Mouse (Mus musculus) heart, postnatal 0 days (tissue): ENCODE measurements at regions not wholly inside any gene's neighbourhood (a gene's known extent, or its start where the extent isn't known, plus 50 kb on each side); places are given as distances from the start of the nearest gene placed in this dataset.

Experiments
- CTCF ChIP-seq: IDR thresholded peaks from 2 replicates; pipeline ENCODE4 v1.5.1; 2016; ENCODE audit warnings: antibody characterized with exemption, control low read depth, low read depth
- EP300 ChIP-seq: IDR thresholded peaks from 2 replicates; pipeline ENCODE4 v1.6.1; 2016; ENCODE audit warnings: antibody characterized with exemption, low read depth

- no peak for TF ChIP-seq CTCF
- no peak for TF ChIP-seq EP300
Measured at GRCm38 (mm10) chr5:149818812-149819211, 140.8 kb downstream of the B3glct start.
